Mouse (Mus musculus): ENCODE results near the gene Parp8. TPM values are rescaled to one million over a fixed set of nuclear protein-coding genes. Genes with fewer than 3 reads are reported as not detected.

The Parp8 gene
- polyA plus RNA-seq, 1 experiment from 2014 or later: 10.8 TPM

DNA sequence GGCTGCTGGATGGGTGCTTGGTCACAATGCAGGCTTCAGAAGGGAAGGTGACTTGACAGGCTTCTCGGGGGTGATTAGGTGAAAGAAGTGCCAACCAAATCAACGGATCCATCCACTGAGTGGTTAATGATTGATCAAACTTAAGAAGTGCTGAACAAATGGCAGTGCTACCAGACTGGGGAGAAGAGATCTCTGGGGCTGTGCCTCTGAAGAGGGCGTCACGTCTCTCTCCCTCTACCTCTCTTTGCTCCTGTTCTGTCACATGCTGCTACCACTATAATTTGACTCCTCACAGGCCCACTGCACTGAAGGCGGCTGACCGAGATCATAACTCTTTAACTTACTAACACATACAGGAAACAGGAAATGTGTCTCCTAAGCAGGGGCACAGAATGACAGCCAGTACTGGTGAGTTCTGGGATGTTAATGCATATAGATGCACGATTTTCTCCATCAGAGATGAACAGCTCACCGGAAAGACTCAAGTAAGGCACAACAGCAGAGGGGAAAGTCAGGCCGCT, 140.9 kb downstream of the Parp8 start:
- Histone ChIP-seq H3K4me1 (no peaks in the 10 kb centered on the region), H3K36me3 (ENCODE audit: poor library complexity, severe bottlenecking) (peaks cover 7% of the 10 kb centered on the region; the same call in 1 of the 2 replicates), H3K27ac (no peak overlapping the region), H3K9ac (no peak overlapping the region), H3K27me3 (no peaks in the 10 kb centered on the region), H3K4me2 (no peak overlapping the region), H3K4me3 (no peak overlapping the region), H3K9me3 (replicated peaks) (no peaks in the 10 kb centered on the region)
- ATAC-seq: no peak
- WGBS: 90% methylated on average over 9 of the region's 9 CpGs

DNA sequence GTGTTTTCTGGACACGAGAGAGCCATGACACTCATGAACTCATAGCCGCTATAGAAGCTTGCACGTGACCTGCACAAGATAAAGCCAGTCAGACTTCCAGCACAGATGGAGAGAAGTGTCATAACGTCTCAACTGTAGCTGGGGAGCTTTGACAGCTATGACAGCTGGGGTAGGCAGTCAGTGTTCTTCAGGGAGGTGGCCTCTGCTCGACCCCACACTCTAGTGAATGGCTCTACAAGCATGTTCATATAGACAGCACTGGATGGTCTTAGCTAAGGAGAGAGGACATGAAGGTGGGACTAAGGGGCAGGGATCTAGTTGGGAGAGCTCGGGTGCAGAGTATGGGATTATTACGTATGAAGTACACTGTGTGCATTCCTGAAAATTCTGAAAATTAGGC, 143.1 kb downstream of the Parp8 start:
- ATAC-seq: 0 out of 2 replicates have a peak, but pooled peaks have one; percentile 9
- WGBS: 88% methylated on average over 7 of the region's 7 CpGs
- no peak overlapping the region for H3K4me3 ChIP-seq
- no peaks in the 10 kb centered on the region for H3K27me3 ChIP-seq
- H3K27ac ChIP-seq: no peak overlapping the region
- no peak overlapping the region for H3K4me2 ChIP-seq
- no peak overlapping the region for H3K9ac ChIP-seq
- no peaks in the 10 kb centered on the region for H3K4me1 ChIP-seq
- peaks cover 10% of the 10 kb centered on the region; the same call in 1 of the 2 replicates for H3K36me3 ChIP-seq (ENCODE audit: poor library complexity, severe bottlenecking)
- H3K9me3 ChIP-seq (replicated peaks): no peaks in the 10 kb centered on the region

DNA sequence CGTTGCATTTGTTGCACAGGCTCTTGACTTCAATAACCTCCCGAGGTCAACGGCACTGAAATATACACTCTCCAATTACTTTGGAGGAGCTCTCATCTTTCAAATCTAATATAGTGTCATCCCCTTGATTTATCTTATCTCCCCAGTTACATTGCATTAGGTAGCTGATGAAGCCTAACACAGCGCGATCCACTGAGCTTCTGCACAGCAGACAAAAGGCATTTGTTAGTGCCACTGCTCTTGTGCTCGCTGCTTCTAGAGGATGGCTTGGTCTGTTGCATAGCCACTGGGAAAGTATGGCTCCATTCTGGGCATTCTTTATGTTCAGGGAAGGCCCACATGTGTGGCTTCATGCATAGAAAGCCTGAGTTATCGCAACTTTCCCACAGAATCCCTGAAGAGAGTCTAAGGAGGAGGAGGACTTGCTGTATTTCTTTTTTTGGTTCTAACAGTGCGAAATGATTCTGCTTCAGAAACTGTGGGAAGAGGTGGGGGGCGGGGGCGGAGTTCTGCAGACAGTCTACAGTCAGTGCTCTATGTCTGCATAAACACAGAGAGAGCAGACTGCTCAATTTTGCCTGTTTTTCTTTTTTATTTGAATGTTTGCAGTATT, 145.7 kb downstream of the Parp8 start:
- no peak overlapping the region for H3K9ac ChIP-seq
- ATAC-seq: no peak
- peaks cover 10% of the 10 kb centered on the region; the same call in 1 of the 2 replicates for H3K36me3 ChIP-seq (ENCODE audit: poor library complexity, severe bottlenecking)
- H3K27me3 ChIP-seq: no peaks in the 10 kb centered on the region
- 83% methylated on average over 10 of the region's 10 CpGs for WGBS
- no peak overlapping the region for H3K4me3 ChIP-seq
- no peaks in the 10 kb centered on the region for H3K9me3 ChIP-seq (replicated peaks)
- H3K27ac ChIP-seq: no peak overlapping the region
- no peak overlapping the region for H3K4me2 ChIP-seq
- no peaks in the 10 kb centered on the region for H3K4me1 ChIP-seq

DNA sequence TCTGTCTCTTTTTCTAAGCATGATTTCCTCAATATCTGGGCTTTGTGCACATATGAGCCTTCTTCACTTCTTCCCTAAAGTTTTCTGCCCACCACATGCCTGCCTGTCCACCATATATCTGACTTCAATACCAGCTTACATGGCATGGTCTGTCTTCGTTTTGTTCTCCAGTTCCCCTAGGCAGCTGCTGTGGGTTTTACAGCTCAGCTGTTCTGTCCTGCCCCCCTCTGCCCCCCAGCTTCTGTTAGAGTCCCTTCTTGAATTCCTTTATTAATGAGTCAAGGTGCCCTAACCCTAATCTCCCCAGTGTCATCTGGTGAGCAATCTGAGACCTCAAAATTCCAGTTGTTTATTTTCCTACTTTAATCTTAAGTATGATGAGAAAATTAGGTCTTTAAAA, 155.1 kb downstream of the Parp8 start:
- Histone ChIP-seq H3K4me1 (no peaks in the 10 kb centered on the region), H3K27me3 (no peaks in the 10 kb centered on the region), H3K27ac (no peak overlapping the region), H3K9me3 (replicated peaks) (no peaks in the 10 kb centered on the region), H3K9ac (no peak overlapping the region), H3K36me3 (ENCODE audit: poor library complexity, severe bottlenecking) (peaks cover 8% of the 10 kb centered on the region; the same call in 1 of the 2 replicates), H3K4me2 (no peak overlapping the region), H3K4me3 (no peak overlapping the region)
- no peak for ATAC-seq
- WGBS: 83% methylated on average over 1 of the region's 1 CpGs

DNA sequence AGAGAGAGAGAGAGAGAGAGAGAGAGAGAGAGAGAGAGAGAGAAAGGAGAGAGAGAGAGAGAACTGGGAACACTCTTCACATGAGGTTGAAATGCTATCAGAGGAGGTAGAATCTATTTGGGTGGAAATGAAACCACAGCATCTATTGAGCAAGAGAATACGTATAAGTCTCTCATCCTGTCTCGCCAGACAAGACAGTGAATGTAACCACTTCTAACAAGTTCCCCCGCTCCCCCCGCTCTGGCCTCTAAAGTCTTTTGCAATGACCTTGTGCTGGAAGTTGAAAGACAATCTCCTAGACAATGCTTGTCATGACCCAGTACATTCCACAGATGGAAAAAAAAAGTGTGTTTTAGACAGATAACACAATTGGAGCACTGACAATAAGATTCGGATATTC, 181.4 kb downstream of the Parp8 start:
- no peaks in the 10 kb centered on the region for H3K36me3 ChIP-seq (ENCODE audit: poor library complexity, severe bottlenecking)
- ATAC-seq: no peak
- H3K4me3 ChIP-seq: no peak overlapping the region
- H3K27me3 ChIP-seq: no peaks in the 10 kb centered on the region
- WGBS: 90% methylated on average over 5 of the region's 5 CpGs
- H3K9me3 ChIP-seq (replicated peaks): no peaks in the 10 kb centered on the region
- H3K4me2 ChIP-seq: no peak overlapping the region
- no peak overlapping the region for H3K9ac ChIP-seq
- H3K27ac ChIP-seq: no peak overlapping the region
- no peaks in the 10 kb centered on the region for H3K4me1 ChIP-seq

DNA sequence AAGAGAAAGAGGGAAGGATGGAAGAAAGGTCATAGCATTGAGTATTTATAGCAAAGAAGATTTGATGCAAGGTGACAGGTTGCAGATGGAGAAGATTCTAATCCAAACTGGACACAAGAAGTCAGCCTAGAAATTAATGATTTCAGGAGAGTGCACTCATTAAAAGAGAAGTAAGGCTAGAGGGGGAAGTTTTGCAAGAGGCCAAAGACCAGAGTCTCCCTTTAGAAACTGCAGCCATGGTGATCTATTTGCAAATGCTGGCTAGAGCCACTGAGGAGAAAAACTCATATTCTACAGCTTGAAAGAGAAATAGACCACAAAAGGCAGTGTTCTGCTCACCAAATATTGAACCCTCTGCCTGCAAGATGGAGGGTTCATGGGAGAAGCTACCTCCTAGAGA, 194.4 kb downstream of the Parp8 start:
- no peak for ATAC-seq
- Histone ChIP-seq H3K27me3 (no peaks in the 10 kb centered on the region), H3K36me3 (ENCODE audit: poor library complexity, severe bottlenecking) (no peaks in the 10 kb centered on the region), H3K4me2 (no peak overlapping the region), H3K27ac (no peak overlapping the region), H3K4me1 (no peaks in the 10 kb centered on the region), H3K4me3 (no peak overlapping the region), H3K9ac (no peak overlapping the region), H3K9me3 (replicated peaks) (no peaks in the 10 kb centered on the region)

DNA sequence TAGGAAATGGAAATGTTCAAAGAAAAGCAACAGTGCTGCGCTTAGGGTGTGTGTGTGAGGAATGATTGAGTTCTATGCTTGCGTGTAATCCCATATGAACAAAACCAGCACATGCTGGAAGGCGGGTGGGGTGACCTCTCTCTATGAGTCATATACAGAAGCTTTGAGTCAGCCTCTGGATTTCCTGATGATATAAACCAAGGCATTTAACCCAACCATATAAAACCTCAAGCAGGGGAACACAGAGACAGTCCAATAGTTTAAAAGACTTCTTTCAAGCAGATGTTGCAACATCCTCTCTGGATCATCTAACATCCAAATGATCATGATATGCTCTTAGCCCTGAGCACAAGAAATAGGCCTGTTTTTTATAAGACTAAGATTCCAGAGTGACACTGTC, 196.3 kb downstream of the Parp8 start:
- no peak overlapping the region for H3K4me3 ChIP-seq
- no peaks in the 10 kb centered on the region for H3K27me3 ChIP-seq
- no peaks in the 10 kb centered on the region for H3K4me1 ChIP-seq
- H3K9ac ChIP-seq: no peak overlapping the region
- 91% methylated on average over 3 of the region's 3 CpGs for WGBS
- H3K36me3 ChIP-seq (ENCODE audit: poor library complexity, severe bottlenecking): no peaks in the 10 kb centered on the region
- no peaks in the 10 kb centered on the region for H3K9me3 ChIP-seq (replicated peaks)
- ATAC-seq: no peak
- no peak overlapping the region for H3K4me2 ChIP-seq
- no peak overlapping the region for H3K27ac ChIP-seq

DNA sequence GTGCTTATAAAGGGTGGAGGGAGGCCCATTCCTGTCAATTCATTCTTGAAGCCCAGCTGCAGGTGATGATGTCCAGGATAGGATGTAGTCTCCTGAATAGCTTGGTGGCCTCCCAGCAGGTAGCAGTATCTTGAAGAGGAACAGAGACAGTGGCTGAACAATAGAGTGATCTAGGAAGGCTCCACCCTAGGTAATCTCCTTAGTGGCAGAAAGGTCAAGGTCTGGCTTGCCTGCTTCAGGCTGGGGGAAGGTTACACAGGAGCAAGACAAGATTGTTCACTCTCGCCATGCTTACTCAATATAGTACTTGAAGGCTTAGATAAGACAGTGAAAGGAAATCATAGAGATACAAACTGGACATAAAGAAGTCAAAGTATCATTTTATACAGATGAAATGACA, 213.9 kb downstream of the Parp8 start:
- Histone ChIP-seq H3K36me3 (ENCODE audit: poor library complexity, severe bottlenecking) (no peaks in the 10 kb centered on the region), H3K27ac (no peak overlapping the region), H3K9ac (no peak overlapping the region), H3K4me2 (no peak overlapping the region), H3K27me3 (no peaks in the 10 kb centered on the region), H3K4me1 (no peaks in the 10 kb centered on the region), H3K9me3 (replicated peaks) (no peaks in the 10 kb centered on the region), H3K4me3 (no peak overlapping the region)
- ATAC-seq: no peak
- 70% methylated on average over 1 of the region's 1 CpGs for WGBS

Other genes with a start within 250 kb of the Parp8 start
- 12.6 and 15.6 TPM in 2 replicates for gene Emb, start 183.0 kb upstream of the Parp8 start, polyA plus RNA-seq (2015; fragmentation: Nextera tagmentation; extraction: Ambion mirVana)
- 0.59 and 0.64 TPM in 2 replicates for gene Gm17509, start 195.5 kb upstream of the Parp8 start, polyA plus RNA-seq (2015; fragmentation: Nextera tagmentation; extraction: Ambion mirVana)

Data from forebrain, embryonic 13.5 days (tissue).